Mouse (Mus musculus) intestine, embryonic 15.5 days (tissue): ENCODE data around the gene Agtrap. TPM values are rescaled to one million over a fixed set of nuclear protein-coding genes. Genes with fewer than 3 reads are reported as not detected.
A peak's percentile ranks its signal among the peaks of the same experiment; 100 is the strongest.

Experiments
- ATAC-seq: fragments of 200-750 bp; cut with Nextera tagmentation; 2 replicates; pipeline ENCODE4 v1.8.0; 2017; ENCODE audit warnings: moderate TSS enrichment, moderate library complexity
- H3K27ac ChIP-seq: fragments of 300-500 bp; sonication (generic); 2 replicates; pipeline ENCODE4 v1.5.1; 2015; ENCODE audit warnings: mild to moderate bottlenecking, inconsistent platforms
- H3K27me3 ChIP-seq: fragments of 300-500 bp; sonication (generic); replicated peaks from 2 replicates; pipeline ENCODE4 v1.6.1; 2015; ENCODE audit warnings: inconsistent platforms
- H3K36me3 ChIP-seq: fragments of 300-500 bp; sonication (generic); 2 replicates; pipeline ENCODE4 v1.6.1; 2015; ENCODE audit warnings: inconsistent platforms
- H3K4me1 ChIP-seq: fragments of 300-500 bp; sonication (generic); replicated peaks from 2 replicates; pipeline ENCODE4 v1.6.1; 2015; ENCODE audit warnings: inconsistent platforms
- H3K4me2 ChIP-seq: fragments of 300-500 bp; sonication (generic); replicated peaks from 2 replicates; pipeline ENCODE4 v1.6.1; 2015; ENCODE audit warnings: mild to moderate bottlenecking, inconsistent platforms
- H3K4me3 ChIP-seq: fragments of 300-500 bp; sonication (generic); replicated peaks from 2 replicates; pipeline ENCODE4 v1.5.1; 2015; ENCODE audit warnings: inconsistent platforms
- H3K9ac ChIP-seq: fragments of 300-500 bp; sonication (generic); 2 replicates; pipeline ENCODE4 v1.6.1; 2015; ENCODE audit warnings: inconsistent platforms
- H3K9me3 ChIP-seq: fragments of 300-500 bp; sonication (generic); 2 replicates; pipeline ENCODE4 v1.6.1; 2016; ENCODE audit warnings: inconsistent platforms
- WGBS: fragments of 180-500 bp; shearing (Covaris S2); methylation state at CpG from one replicate; pipeline ENCODE4 v1.1.7; 2015; 5-methylcytosine and 5-hydroxymethylcytosine counted together
- polyA plus RNA-seq: library from polyadenylated mRNA; unstranded; fragments of >200 nt; fragmentation: Nextera tagmentation; extraction: Ambion mirVana; gene quantifications from 2 replicates; pipeline ENCODE4 v1.2.1, GENCODE M21; 2015

Gene Agtrap
- polyA plus RNA-seq, 1 experiment from 2014 or later, result 15.1 TPM

GRCm38 (mm10) chr4:148083176-148083899 lies 4.5 kb downstream of the Agtrap start:
- no peak for ATAC-seq
- no peak overlapping the region for H3K4me3 ChIP-seq
- peaks cover 25% of the 10 kb centered on the region for H3K4me1 ChIP-seq
- no peaks in the 10 kb centered on the region for H3K27me3 ChIP-seq
- no peak overlapping the region for H3K9ac ChIP-seq
- no peaks in the 10 kb centered on the region for H3K9me3 ChIP-seq
- WGBS, result 56% methylated on average over 21 of the region's 21 CpGs
- peaks cover 3% of the 10 kb centered on the region; the same call in 1 of the 2 replicates for H3K36me3 ChIP-seq
- H3K27ac ChIP-seq, result no peak overlapping the region
- H3K4me2 ChIP-seq, result no peak overlapping the region

- Histone ChIP-seq H3K4me2 (no peak overlapping the region), H3K27ac (no peak overlapping the region), H3K36me3 (peaks cover 3% of the 10 kb centered on the region; the same call in 1 of the 2 replicates), H3K9ac (no peak overlapping the region), H3K9me3 (no peaks in the 10 kb centered on the region), H3K27me3 (no peaks in the 10 kb centered on the region), H3K4me1 (peaks cover 25% of the 10 kb centered on the region), H3K4me3 (no peak overlapping the region)
- ATAC-seq, result no peak
- 51% methylated on average over 12 of the region's 12 CpGs for WGBS
These were observed 5.4 kb downstream of the Agtrap start for GRCm38 (mm10) chr4:148082257-148083044.

GRCm38 (mm10) chr4:148081201-148081600 lies 6.6 kb downstream of the Agtrap start:
- 92% methylated on average over 10 of the region's 10 CpGs for WGBS
- H3K27ac ChIP-seq, result no peak overlapping the region
- peaks cover 15% of the 10 kb centered on the region for H3K4me1 ChIP-seq
- ATAC-seq, result no peak
- H3K36me3 ChIP-seq, result peaks cover 3% of the 10 kb centered on the region; the same call in 1 of the 2 replicates
- H3K9ac ChIP-seq, result no peak overlapping the region
- H3K4me3 ChIP-seq, result no peak overlapping the region
- H3K4me2 ChIP-seq, result no peak overlapping the region
- no peaks in the 10 kb centered on the region for H3K27me3 ChIP-seq
- H3K9me3 ChIP-seq, result no peaks in the 10 kb centered on the region

GRCm38 (mm10) chr4:148080597-148080973 lies 7.2 kb downstream of the Agtrap start:
- H3K4me2 ChIP-seq, result no peak overlapping the region
- ATAC-seq, result no peak
- H3K4me3 ChIP-seq, result no peak overlapping the region
- H3K36me3 ChIP-seq, result peaks cover 3% of the 10 kb centered on the region; the same call in 1 of the 2 replicates
- WGBS, result 87% methylated on average over 1 of the region's 1 CpGs
- no peaks in the 10 kb centered on the region for H3K9me3 ChIP-seq
- H3K4me1 ChIP-seq, result peaks cover 15% of the 10 kb centered on the region
- H3K27ac ChIP-seq, result no peak overlapping the region
- H3K9ac ChIP-seq, result no peak overlapping the region
- no peaks in the 10 kb centered on the region for H3K27me3 ChIP-seq

- peaks cover 3% of the 10 kb centered on the region; the same call in 1 of the 2 replicates for H3K36me3 ChIP-seq
- WGBS, result 93% methylated on average over 8 of the region's 8 CpGs
- H3K4me1 ChIP-seq, result peaks cover 12% of the 10 kb centered on the region
- ATAC-seq, result no peak
- H3K27me3 ChIP-seq, result no peaks in the 10 kb centered on the region
- H3K4me3 ChIP-seq, result no peak overlapping the region
- H3K27ac ChIP-seq, result no peak overlapping the region
- H3K9ac ChIP-seq, result no peak overlapping the region
- H3K9me3 ChIP-seq, result no peaks in the 10 kb centered on the region
- H3K4me2 ChIP-seq, result no peak overlapping the region
These were observed 7.8 kb downstream of the Agtrap start for GRCm38 (mm10) chr4:148079944-148080596.

DNA sequence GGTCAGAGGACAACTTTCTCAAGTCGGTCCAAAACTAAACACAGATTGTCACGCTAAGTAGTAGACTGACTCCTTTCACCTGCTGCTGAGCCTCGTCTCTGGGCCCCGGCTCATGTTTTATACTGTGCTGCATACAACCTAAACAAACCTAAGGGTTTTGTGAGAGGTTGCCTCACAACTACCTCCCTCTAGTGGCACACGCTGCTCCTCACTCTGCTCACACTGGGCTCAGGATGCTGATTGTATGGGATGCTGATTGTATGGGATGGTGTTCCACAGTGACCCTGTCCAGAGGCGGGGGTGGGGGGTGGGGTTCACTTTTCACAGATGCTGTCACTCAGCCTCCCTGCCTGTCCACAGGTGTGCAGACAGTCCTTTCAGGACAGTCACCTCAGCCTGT lies 8.6 kb downstream of the Agtrap start:
- Histone ChIP-seq H3K4me3 (no peak overlapping the region), H3K27me3 (no peaks in the 10 kb centered on the region), H3K4me1 (peaks cover 12% of the 10 kb centered on the region), H3K4me2 (no peak overlapping the region), H3K9ac (no peak overlapping the region), H3K36me3 (peaks cover 3% of the 10 kb centered on the region; the same call in 1 of the 2 replicates), H3K9me3 (no peaks in the 10 kb centered on the region), H3K27ac (no peak overlapping the region)
- no peak for ATAC-seq
- 44% methylated on average over 6 of the region's 6 CpGs for WGBS

DNA sequence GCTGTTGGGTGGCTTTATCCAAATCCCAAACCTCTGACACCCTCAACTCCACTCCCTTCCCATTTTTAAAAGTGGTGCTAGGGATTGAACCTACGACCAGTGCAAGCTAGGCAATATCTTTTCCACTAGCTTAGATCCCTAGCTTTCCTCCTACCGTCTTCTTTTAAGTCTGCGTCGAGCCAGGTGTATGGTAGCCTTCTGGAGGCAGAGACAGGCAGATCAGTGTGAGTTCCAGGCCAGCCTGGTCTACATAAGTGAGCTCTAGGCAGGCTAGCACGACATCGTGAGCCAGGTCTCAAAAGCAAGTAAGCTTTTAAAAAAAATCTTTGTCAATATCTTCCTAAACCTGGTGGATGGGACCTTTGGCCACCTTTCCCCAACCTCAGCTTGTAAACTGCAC lies 11.9 kb downstream of the Agtrap start:
- ATAC-seq, result no peak

GRCm38 (mm10) chr4:148075259-148075658 lies 12.6 kb downstream of the Agtrap start:
- Histone ChIP-seq H3K27ac (no peak overlapping the region), H3K9me3 (no peaks in the 10 kb centered on the region), H3K36me3 (0 out of 2 replicates have a peak, but pooled peaks cover 2% of the 10 kb centered on the region), H3K27me3 (no peaks in the 10 kb centered on the region), H3K4me3 (peak overlapping the region; percentile 25), H3K9ac (no peak overlapping the region), H3K4me2 (peak overlapping the region; percentile 59), H3K4me1 (peaks cover 4% of the 10 kb centered on the region; the same call in 1 of the 2 replicates)
- ATAC-seq, result peak; percentile 72
- 30% methylated on average over 21 of the region's 21 CpGs for WGBS

More for the DNA sequence above, 11.9 kb downstream of the Agtrap start:
- Histone ChIP-seq H3K9ac (no peak overlapping the region), H3K4me1 (peaks cover 4% of the 10 kb centered on the region; the same call in 1 of the 2 replicates), H3K4me2 (no peak overlapping the region), H3K9me3 (no peaks in the 10 kb centered on the region), H3K27ac (no peak overlapping the region), H3K4me3 (no peak overlapping the region), H3K27me3 (no peaks in the 10 kb centered on the region), H3K36me3 (0 out of 2 replicates have a peak, but pooled peaks cover 3% of the 10 kb centered on the region)
- WGBS, result 89% methylated on average over 6 of the region's 6 CpGs

GRCm38 (mm10) chr4:148074521-148075189 lies 13.2 kb downstream of the Agtrap start:
- WGBS, result 40% methylated on average over 17 of the region's 17 CpGs
- peak overlapping the region; percentile 25 for H3K4me3 ChIP-seq
- H3K9ac ChIP-seq, result no peak overlapping the region
- H3K27me3 ChIP-seq, result no peaks in the 10 kb centered on the region
- peak; percentile 50 for ATAC-seq
- H3K4me2 ChIP-seq, result peak overlapping the region; percentile 59
- H3K36me3 ChIP-seq, result no peaks in the 10 kb centered on the region
- H3K4me1 ChIP-seq, result peaks cover 4% of the 10 kb centered on the region; the same call in 1 of the 2 replicates
- no peaks in the 10 kb centered on the region for H3K9me3 ChIP-seq
- H3K27ac ChIP-seq, result no peak overlapping the region

DNA sequence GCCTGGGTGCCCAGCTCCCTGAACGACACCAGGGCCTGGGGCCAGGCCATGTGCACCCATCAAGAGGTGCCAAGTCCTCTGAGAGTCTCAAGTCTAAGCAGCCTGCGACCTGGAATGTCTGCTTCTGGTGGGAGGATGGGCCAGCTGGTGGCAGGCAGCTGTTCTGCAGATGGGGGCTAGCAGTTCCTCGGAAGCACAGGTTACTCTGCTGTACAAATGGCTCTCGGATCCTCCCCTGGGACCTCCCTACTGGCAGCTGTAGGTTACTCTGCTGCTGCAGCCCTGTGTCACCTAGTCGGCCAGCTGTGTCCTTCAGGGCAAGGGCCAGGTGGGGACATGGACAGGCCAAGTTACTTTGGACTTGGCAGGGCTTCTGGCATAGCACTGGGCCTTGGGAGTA lies 16.3 kb downstream of the Agtrap start:
- no peak for ATAC-seq
- 52% methylated on average over 5 of the region's 5 CpGs for WGBS

DNA sequence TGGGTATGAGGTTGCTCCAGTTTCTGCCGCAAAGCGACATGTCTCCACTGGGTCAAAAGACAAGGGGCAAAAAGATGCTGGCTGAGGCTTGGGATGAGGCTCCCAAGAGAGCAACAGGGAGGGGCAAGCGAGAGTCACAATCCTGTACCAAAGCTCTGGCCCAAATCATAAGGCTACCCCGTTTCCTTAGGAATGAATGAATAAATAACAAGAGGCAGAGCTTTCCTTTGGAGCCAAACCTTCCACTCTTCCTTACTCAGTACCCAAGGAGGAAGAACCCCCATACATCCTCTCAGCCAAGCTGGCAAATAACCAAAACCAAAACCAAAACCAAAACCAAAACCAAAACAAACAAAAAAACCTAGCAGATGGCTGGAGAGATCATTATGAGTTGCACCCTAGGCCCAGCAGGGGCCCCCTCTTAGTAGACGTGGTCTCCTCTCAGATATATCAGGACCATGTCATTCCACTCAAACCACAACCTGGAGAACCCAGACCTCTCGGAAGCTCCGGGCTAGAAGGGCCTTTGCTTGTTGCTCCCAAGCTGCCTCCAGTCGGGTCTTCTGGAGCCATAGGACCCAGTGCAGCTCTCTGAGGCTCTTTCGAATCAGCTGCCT lies 18.1 kb downstream of the Agtrap start:
- H3K4me3 ChIP-seq, result no peak overlapping the region
- no peaks in the 10 kb centered on the region for H3K9me3 ChIP-seq
- no peak overlapping the region for H3K27ac ChIP-seq
- H3K9ac ChIP-seq, result no peak overlapping the region
- no peaks in the 10 kb centered on the region for H3K36me3 ChIP-seq
- WGBS, result 81% methylated on average over 9 of the region's 9 CpGs
- H3K27me3 ChIP-seq, result no peaks in the 10 kb centered on the region
- H3K4me2 ChIP-seq, result no peak overlapping the region
- no peak for ATAC-seq
- no peaks in the 10 kb centered on the region for H3K4me1 ChIP-seq

More for the DNA sequence above, 16.3 kb downstream of the Agtrap start:
- Histone ChIP-seq H3K27ac (no peak overlapping the region), H3K4me2 (no peak overlapping the region), H3K4me1 (peaks cover 4% of the 10 kb centered on the region; the same call in 1 of the 2 replicates), H3K9me3 (no peaks in the 10 kb centered on the region), H3K9ac (no peak overlapping the region), H3K4me3 (no peak overlapping the region), H3K36me3 (no peaks in the 10 kb centered on the region), H3K27me3 (no peaks in the 10 kb centered on the region)
